Mouse (Mus musculus) common myeloid progenitor, adult 5-6 weeks (primary cell): ENCODE measurements around the gene Tigit. TPM values are rescaled to one million over a fixed set of nuclear protein-coding genes. Genes with fewer than 3 reads are reported as not detected.
A peak's percentile ranks its signal among the peaks of the same experiment; 100 is the strongest.

Source experiments
- ATAC-seq: replicated peaks from 2 replicates; pipeline ENCODE4 v1.8.0; 2016; ENCODE audit warnings: low read depth, mild to moderate bottlenecking, moderate TSS enrichment, inconsistent platforms; ENCODE audit not compliant: poor library complexity, severe bottlenecking
- total RNA-seq: library from RNA; stranded (forward); fragments of 200-1000, 187-1606 nt; gene quantifications from 2 replicates; pipeline ENCODE4 v1.2.3, GENCODE M21; 2017

Gene Tigit
- total RNA-seq, 1 experiment from 2014 or later: not detected

DNA sequence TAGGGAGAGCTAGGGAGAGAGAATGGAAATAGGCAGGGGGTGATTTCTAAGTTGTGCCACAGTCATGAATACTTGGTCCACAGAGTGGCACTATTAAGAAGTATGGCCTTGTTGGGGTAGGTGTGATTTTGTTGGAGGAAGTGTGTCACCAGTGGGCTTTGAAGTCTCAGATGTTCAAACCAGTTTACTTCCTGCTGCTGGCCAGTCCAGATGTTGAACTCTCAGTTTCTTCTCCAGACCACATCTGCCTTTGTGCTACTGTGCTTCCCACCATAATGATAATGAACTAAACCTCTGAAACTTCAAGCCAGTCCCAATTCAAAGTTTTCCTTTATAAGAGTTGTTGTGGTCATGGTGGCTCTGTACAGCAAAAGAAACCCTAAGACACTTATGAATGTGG is 8.8 kb upstream of the Tigit start:
- ATAC-seq: no peak

DNA sequence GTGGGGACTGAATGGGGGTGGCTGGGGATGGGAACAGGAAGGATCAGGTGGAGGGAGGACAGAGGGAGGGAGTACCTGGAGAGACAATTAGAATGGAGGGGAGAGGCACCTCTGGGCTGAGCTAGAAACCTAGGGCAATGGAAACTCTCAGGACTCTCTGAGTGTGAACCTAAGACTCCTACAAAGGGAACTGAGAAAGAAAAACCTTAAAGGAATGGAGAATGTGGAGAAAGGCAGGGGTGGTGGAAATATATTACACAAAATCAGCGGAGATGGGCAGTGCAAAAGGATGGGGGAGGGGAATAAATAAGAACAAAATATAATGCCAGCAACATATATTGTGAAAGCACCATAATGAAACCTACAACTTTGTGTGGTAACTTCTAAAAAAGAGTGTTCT is 8.0 kb upstream of the Tigit start:
- no peak for ATAC-seq

DNA sequence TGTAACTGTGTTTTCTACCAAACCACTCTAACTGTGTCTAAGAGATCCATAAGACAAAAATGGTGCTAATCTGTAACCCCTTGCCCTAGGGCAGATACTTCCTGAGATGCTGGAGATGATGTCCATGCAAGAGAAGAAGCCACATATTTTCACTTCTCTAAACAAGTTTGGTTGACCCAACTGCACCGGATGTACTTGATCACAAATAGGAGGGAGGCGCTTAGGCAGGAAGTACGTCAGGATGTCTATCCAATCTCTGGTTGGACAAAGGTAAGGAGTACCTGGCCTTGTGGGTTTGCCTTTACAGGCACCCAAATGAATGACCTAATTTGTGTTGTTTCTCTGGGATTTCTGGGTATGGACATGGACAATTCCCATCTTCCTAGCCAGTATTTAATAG is 4.3 kb upstream of the Tigit start:
- ATAC-seq: no peak

DNA sequence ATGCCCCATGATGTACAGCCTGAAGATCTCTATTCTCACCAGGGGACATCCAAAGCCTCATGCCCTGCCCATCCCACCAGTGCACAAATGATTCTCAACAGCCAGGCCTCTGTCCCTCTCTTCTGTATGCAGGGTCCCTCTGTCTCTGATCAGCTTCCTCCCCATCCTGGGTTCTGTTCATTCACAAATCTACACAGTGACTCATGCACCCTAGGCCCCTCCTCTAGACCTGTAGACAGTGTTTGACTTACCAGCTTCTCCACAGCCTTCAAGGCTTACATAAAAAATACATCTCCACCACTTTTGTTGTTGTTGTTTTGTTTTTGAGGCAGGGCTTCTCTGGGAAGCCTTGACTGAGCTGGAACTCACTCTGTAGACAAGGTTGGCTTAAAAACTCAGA is 915 bp upstream of the Tigit start:
- ATAC-seq: no peak

DNA sequence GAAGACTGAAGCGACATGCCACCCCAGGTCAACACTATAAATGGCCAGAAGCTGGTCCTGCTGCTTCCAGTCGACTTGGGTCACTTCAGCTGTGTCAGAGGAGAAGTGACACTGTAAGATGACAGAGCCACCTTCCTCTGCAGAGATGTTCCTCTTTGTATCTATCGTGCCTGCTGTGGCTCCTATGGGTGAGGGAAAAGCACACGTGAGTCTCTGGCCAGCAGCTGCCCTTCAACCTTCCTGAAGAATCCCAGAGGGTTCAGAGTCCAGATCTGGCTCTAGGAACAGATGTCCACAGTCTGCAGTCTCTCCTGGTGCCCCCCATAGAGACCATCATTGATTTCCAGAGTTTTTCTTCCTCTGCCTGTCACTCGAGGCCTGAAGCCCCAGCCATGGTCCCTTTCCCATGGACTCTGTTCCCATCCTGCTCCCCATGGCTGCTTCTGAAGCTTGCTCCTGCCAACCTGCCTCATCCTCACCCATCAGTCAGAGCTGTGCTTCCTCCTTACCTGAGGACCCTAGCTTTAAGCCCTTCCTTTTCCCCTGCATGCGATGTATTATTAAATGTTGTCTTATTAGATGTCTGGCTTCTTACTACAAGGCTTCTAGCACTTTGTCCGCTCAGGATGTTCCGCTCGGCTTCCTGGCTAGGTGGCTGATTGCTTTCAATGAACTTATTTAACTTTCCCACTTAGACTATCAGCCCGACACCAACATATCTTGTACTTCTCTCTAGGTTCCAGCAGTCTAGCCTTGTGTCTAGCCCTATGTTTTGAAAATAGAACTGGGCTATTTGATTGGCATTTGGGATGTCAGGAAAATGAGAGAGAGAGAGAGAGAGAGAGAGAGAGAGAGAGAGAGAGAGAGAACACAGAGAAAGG is 1.6 kb downstream of the Tigit start:
- ATAC-seq: no peak

DNA sequence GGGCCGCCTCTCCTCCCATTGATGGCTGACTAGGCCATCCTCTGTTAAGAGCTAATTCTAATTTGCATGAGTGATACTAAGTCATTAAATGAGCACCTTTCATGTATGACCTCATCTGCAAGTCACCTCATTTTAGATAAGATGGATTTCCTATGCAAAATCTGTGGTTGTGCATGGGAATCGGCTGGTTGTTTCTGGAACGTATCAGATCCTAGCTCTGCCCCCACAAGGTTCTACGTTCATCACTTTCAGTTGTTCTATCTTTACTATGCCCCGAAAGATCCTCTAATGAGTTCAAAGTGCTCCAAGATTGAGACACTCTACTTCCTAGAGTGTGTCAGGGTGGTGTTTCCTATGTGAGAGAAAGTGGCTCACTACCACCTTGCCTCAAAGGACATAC is 2.4 kb downstream of the Tigit start:
- no peak for ATAC-seq

DNA sequence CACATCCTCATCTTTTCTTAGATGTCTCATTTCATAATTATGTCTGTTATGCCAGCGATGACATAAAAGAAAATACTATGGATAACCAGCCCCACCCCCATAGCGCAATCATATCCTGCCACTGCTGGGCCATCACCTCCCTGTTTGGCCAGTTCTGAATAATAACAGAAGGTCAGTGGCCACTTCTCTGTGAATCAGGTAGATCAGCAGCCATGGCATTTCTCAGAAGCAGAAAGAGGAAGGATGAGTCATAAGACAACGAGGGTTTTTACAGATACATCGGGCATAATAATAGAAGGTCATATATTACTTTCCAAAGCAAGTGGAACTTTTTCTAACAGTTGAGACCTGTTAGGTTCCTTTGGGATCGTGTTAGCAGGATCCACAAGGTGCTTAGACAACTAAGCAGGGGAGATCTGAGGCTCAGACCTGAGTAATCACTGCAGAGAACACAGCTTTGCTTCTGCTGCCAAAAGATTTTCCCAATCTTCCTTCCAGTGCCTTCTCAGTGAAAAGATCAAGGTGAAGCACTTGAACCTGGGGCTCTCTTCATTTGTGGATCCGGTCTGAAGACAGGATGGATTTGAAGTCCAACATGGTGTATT is 8.7 kb downstream of the Tigit start:
- ATAC-seq: peak; percentile 56

DNA sequence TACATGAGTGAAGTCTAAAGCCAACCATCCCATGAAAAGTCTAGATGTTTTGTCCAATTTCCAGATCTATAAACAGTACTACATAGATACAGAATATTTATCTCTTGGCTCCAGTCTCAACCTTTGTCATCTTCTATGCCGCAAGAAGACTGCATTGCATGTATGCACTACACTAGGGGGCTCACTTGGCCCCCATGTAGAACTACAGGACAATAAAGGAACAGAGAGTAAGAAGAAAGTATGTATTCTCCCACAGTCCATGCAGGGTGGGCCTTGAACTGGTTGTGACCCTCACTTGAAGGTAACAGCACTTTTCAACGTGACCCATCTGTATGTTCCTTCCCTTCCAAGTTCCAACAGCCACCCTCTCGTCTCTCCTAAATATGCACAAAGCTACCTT is 9.7 kb downstream of the Tigit start:
- no peak for ATAC-seq

DNA sequence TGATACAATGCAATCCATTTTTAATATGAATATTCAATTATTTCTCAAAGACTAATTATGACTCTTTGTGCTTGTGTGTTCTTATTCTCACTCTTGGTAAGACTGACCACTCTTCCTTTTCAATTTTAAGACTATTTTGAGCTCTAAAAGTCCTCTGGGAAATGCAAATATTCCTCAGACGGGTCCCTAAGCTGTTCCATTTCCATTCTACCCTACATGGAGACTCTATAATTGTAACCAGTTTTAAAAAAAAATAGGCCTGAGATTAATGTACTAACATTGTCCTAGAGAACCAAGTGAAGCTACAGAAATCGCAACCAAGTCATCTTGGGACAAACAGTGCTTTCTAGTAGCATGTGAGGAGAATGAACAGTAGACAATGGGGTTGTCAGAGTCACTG is 10.7 kb downstream of the Tigit start:
- no peak for ATAC-seq

DNA sequence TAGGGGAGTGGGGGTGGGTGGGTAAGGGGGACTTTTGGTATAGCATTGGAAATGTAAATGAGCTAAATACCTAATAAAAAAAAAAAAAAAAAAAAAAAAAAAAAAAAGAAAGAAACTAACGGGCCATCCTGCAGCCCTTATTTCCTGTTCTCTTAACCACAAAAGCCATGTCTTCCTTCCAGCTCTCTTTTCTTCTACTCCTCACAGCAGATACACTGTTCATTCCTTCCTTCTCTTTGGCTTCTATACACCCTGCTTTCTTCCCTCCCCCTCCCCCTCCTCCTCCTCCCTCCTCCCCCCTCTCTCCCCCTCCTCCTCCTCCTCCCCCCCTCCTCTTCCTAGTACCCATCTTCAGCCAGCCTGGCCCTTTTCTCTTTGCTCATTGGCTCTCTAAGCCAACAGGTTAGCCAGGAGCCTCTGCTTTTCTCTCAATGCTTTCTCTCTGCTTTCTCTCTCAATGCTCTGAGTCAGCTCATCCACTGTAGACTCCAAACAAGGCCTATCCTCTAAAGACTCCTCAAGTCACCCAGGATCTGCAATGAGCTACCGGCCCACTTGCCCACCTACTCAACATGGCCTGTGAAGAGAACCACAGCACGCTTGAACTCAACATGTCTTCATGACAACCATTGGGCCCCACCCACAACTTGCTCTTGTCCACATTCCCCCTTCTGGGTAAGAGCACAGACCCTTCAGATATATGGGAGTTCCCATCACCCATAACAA is 13.4 kb downstream of the Tigit start:
- ATAC-seq: peak; percentile 54; the same call in 1 of the 2 replicates

DNA sequence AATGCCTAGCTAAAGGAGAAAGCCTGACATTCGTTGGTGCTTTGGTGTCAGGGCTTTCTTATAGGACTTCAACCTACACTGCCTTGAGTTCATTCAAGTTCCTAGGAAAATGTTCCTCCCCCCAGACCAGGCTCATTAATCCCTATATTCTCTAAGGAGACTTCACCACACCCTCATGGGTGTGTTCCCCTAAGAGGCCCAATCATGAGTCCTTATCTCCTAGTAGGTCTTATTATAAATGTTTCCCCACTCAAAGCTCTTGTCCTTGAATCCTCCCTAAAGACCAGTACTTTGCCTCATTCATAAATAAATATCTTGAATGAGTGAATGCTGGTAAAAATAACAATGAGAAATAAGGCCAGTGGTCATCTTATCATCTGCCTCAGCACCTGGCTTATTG is 16.3 kb downstream of the Tigit start:
- ATAC-seq: no peak

DNA sequence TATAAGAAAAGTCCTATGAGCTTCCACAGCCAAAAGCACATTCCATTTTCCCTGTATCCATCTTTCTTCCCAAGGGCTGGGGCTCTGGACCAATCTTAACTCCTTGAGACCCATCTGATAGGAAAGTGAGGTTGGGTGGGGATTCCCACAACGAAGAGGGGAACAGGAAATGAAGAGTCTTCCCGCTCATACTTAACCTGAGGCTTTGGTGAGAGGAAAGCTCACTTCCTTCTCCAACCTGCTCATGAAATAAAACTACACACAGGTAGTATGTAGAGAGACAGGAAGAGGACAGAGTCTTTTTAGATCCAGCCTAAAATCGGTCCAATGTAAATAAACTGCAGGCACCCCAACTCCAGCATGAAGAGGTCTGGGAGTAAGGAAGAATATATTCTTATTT is 17.0 kb downstream of the Tigit start:
- no peak for ATAC-seq

DNA sequence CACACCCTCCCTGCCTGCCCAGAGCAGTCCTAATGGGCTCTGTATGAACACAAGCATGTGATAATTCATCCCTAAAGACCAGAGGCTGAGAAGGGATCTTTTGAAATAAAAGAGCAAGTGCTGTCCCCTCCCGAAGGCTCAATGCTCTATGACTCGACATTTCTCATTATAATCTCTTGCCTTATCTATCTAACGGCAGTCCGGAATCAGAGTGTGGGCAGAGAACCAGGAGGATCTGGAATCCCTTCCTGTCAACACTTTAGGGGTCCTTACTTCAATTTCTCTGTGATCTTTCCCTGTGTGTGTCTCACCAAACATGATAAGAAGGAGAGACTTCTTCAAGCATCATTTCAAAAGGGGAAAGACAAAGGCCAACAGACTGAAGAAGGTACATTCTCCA is 18.1 kb downstream of the Tigit start:
- no peak for ATAC-seq

DNA sequence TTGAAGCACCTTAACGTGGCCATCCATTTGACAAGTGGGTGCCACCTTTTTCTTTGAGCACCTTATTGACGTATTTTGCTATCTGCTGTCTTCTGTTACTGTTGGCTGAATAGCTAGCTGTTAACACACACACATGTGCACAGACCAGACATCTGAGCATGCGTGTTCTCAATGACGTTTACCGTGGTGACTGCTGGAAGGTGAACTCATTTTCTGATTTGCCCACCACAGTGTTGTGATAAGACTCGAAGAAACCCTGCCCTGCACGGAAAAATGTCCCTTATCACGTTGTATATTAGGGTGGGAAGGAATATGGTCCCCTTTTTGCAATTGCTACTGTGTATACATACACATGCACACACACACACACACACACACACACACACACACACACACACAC is 22.7 kb downstream of the Tigit start:
- no peak for ATAC-seq

DNA sequence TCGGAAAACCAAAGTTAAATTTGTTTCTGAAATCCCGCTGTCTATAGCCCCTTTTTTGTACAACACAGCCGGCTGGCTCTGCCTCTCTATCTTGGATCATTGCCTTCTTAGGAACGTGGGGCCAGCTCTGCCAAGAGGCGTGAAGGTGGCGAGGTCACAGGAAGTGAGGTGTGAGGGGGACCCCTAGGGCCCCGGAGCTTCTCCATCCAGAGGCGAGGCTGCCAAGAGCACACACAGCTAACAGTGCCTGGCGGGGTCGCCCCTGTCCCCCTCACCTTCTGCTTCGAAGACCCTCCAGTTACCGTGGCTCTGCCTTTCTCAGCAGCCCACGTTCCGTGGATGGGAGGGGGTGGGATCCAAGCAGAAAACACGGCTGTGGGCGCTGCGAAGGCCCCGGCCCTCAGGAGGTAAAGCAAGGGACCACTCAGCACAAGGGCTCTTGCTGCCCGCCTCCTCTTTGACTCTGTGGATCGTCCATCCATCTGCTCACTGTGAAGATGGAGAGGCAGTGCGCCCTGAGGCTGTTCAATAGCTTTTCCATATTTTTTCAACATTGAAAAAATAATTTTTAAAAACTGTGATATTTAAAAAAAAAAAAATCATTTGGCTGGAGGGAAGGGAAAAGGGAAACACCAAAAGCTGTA is 25.4 kb downstream of the Tigit start:
- no peak for ATAC-seq

DNA sequence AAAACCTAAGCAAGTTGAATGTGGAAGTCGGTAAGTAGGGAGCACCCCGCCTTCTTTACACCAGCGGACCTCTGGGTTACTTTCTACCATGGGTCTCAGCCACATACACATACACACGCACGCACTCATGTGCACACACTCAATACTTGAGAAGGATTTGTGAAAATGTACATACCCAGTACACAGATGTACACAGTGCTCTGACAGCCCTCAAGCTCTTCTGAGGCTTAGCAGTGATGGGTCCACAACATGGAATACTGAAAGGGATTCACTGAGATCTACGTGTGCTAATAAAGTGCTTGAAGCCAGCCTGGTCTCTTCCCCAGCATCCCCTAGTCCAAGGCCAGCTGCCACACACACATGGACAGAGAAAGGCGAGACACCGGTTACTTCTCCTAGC is 26.7 kb downstream of the Tigit start:
- no peak for ATAC-seq

DNA sequence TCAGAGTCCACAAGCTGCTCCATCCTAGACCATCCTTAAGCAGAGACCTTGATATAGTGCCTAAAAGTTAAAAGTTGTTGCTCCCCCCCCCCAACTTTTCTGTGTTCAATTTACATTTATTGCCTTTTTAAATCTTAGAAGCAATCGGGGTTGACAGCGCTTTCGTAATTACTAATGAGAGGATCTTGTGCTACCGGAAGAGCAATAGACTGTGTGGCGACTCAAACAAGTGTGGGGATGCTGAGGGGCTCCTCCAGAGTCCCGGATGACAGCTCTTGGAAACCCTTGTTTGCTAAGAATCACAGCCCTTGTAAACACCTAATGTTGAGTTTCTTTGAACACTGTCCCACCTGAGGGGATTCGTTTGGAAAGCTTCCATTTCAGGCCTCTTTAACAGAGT is 29.9 kb downstream of the Tigit start:
- ATAC-seq: no peak

DNA sequence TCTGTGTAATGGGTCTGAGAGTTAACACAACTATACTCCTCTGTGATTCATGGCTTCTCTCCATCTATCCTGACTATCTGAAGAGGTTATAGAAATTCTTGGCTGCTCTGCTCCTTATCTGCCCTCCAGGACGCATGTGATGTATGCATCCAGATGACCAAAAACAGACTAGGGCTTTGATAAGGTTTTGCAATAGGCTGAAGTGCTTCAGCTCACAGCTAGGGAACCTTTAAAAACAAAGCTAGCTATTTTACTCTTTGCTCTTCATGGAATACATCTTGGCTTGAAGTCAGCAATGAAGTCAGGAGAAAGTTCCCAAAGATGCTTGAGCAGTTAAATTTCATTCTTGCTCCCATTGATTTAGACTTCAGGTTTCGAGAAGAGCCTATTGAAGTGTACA is 32.2 kb downstream of the Tigit start:
- ATAC-seq: no peak

DNA sequence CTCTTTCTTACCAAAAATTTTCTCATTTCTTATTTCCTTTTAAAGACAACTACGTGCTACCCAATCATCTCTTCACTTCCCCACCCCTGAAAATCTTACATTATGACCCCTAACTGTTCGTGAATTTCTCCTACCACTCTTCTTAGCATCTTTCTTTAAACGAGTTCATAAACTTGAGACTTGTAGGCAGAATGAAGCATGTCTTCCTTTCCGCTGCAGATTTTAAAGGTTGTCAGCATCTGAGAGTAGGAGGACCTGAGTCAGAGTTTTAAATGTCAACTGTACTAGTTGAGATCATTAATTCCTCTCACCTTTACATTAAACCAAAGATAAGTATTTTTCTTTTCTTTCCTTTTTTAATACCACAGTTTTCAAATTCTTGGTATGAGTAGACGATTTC is 35.3 kb downstream of the Tigit start:
- no peak for ATAC-seq

DNA sequence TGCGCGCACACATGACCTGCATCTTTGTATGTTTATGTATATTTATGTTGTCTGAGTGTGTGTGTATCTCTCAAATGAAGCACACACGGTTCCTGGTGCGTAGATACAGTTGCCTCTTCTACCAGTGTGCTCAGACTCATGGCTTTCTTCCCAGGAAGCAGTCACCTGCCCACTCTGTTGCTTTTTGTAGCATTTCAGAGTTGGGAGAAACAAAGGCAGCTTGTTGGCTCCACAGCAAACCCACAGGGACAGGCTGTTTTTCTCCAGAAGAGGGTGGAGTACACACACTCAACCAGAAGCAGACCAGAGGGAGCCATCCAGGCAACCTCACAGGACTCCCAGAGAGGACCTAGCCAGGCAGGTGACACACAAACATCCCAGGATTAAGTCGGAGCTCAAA is 38.0 kb downstream of the Tigit start:
- ATAC-seq: no peak

DNA sequence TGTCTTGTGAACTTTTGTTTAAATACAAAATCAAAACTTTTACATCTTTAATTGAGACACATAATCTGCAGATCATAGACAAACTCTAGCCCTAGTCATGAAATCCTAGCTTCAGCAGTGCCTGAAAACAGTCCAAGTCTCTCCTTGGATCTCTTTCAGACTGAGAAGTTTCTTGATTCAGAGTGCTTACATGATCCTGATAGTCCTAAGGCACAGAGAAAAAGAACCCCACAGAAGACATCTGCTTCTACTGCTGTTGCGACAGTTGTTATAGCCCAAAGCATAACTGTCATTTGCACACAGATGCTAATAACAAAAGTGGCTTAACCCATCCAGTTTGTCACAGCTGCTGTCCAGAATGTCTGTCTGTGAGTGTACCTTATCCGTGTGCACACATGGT is 38.7 kb downstream of the Tigit start:
- no peak for ATAC-seq
